Mouse (Mus musculus): ENCODE measurements around the gene Cd3eap.

Cd3eap gene

DNA sequence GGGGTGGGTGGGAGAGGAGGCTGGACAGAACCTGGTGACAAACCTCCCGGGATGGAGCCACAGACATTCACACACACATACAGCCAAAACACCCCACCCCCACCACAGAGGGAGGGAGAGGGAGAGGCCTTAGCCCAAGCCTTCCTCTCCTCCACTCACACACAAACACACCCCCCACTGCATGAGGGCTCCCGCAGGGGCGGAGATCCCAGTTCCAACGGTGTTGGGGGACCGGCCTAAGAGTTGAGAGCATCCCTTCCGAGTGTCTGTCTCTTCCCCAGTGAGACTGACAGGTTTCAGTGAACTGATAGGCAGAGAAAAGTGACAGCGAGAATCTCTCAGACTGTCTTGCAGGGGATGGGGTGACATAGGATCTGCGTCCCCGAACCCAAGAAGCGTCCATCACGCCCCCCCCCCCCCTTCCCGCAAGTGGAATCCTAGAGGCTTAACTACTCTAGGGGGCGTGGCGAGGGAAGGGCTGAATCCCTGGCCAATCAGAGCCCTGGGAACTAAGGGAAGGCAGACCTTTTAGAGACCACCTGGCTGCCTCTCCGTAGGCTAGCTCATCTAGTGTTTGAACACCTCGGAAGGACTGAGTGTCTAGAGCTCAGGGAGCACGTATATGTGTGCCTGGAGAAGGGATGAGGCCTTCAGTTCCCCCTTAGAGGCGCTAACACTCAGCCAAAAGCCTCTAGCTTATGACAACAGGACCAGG, 51.4 kb downstream of the Cd3eap start:
- DNase-seq (ENCODE audit: low read depth, low spot score) = peak; percentile 74

DNA sequence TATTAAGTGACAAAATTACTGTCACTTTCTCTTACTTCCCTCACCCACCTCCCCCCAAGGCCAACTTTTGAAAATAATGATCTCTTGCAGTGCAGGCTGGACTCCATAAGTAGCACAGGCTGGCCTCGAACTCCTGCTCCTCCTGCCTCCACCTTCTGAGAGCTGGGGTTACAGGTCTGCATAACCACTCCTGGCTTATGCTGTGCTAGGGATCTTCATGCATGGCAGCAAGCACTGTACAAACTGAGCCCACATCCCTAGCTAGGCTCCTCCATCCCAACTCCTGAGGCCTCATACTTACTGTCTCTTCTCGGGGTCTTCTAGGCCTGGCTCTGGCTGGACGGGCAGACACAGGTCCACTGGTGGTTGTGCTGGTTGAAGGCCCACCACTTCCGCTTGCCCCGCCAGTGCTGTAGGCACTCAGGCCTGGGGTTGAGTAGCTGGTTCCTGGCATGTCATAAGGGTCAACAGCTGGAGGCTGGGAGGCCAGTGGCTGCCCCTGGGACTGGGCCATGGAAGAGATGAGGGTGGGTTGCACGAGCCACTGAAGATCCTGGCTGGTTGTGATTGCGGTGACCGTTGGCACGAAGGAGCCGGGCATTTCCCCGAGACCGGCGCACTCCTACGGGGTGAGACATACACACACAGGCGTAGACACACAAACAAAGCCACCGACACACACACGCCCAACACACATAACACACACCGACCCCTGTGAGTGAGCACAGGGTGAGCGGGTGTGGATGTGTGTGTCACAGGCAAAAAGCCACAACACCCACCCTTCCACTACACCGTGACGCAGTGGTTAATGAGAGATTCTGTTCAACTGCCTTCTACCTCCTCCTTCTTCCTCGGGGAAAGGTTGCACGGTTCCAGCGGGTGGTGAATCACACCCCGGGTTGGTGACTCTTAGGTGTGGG, 52.2 kb downstream of the Cd3eap start:
- DNase-seq (ENCODE audit: low read depth, low spot score) = no peak
